Mouse (Mus musculus): ENCODE measurements around the gene Psmg3.
A peak's percentile ranks its signal among the peaks of the same experiment; 100 is the strongest.

The Psmg3 gene

DNA sequence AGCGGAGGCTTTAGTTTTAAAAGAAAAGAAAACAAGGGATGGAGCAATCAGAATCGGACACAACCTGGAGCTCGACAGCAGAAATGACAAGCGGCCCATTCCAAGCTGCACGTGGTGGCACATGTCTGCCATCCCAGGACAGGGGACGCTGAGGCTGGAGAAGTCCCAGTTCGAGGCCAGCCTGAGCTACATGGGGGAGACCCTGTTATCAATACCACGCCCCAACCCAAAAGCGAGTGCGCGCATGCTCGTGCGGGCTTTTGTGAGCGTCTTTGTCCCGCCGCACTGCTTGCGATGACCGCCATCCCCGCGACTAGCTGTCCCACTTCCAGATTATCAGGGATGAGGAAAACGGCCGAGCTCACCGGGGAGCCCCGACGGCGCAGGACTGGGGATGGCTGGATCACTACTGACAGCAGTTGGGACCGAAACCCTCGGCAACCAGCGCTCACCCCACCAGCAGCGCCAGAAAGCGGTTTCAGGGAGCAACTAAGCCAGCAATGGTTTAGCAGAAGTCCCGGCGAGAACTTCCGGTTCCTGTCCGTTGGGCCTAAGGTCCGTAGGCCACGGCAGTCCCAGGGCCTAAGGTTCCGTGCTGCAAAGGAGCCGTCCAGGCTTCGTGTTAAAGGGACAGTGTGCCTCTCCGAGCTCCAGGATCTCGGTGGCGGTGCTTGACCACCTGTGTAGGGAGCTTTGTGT lies at the start of gene Psmg3, which contains the start of gene Gm26938:
TSS of gene Psmg3 (minus strand) at position 529 of the 699 bp plus-strand sequence.
TSS of gene Gm26938 (minus strand) at position 51 of the 699 bp plus-strand sequence.
- DNase-seq (ENCODE audit: extremely low spot score): peak; percentile 97

GRCm38 (mm10) chr5:139871526-139871925 lies 44.8 kb upstream of the Psmg3 start:
- DNase-seq (ENCODE audit: extremely low spot score): no peak

- no peak for DNase-seq (ENCODE audit: extremely low spot score)
These were observed 44.2 kb upstream of the Psmg3 start for GRCm38 (mm10) chr5:139870886-139871285.

- DNase-seq (ENCODE audit: extremely low spot score): no peak
These were observed 36.1 kb upstream of the Psmg3 start for GRCm38 (mm10) chr5:139862759-139863158.

GRCm38 (mm10) chr5:139860328-139861104 lies 33.8 kb upstream of the Psmg3 start:
- DNase-seq (ENCODE audit: extremely low spot score): no peak

GRCm38 (mm10) chr5:139849626-139850320 lies 23.1 kb upstream of the Psmg3 start:
- DNase-seq (ENCODE audit: extremely low spot score): no peak

GRCm38 (mm10) chr5:139839142-139839541 lies 12.5 kb upstream of the Psmg3 start:
- DNase-seq (ENCODE audit: extremely low spot score): no peak

- peak; percentile 83 for DNase-seq (ENCODE audit: extremely low spot score)
These were observed 11.8 kb upstream of the Psmg3 start for GRCm38 (mm10) chr5:139838476-139838892.

GRCm38 (mm10) chr5:139835706-139836105 lies 9.0 kb upstream of the Psmg3 start:
- no peak for DNase-seq (ENCODE audit: extremely low spot score)

- no peak for DNase-seq (ENCODE audit: extremely low spot score)
These were observed 5.4 kb upstream of the Psmg3 start for GRCm38 (mm10) chr5:139832125-139832524.

- DNase-seq (ENCODE audit: extremely low spot score): no peak
These were observed 4.0 kb upstream of the Psmg3 start for GRCm38 (mm10) chr5:139830734-139831133.

DNA sequence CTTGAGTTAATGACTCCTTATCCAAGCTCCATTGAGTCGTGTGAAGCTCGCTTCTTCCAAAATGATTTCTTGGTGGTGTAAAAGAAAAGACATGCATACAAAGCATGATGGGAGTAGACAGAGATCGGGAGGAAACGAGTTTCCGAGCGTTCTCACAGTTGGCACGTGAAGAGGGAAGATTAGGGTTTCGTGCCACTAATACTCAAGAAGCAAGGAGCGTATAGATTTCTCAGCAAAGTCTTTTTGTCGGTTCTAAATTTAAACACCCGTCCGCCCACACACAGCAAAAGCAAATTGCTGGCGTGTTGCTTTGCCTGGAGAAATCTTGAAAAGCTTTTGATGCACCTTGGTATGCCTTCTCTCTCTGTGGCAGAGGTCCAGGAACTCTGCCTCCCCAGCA lies 2.7 kb upstream of the Psmg3 start:
- no peak for DNase-seq (ENCODE audit: extremely low spot score)

GRCm38 (mm10) chr5:139827593-139827992 lies 908 bp upstream of the Psmg3 start:
- no peak for DNase-seq (ENCODE audit: extremely low spot score)

DNA sequence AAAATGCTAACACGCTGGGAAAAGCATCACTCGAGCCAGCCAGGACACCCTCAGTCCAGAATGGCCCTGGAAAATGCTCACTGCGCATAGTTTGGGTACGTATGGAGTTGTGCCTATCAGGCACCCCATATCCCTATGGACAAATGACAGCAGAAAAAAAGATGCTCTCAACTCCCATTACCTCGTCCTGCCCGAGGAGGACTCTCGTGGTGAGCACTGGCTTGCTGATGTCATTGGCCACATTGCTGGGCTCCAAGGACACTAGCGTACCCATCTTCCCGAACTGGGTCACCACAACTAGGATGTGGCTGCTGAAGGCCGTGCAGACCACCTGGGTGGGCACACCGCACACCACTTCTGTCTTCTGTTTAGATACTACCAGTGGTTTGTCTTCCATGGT lies 738 bp downstream of the Psmg3 start:
- DNase-seq (ENCODE audit: extremely low spot score): no peak

DNA sequence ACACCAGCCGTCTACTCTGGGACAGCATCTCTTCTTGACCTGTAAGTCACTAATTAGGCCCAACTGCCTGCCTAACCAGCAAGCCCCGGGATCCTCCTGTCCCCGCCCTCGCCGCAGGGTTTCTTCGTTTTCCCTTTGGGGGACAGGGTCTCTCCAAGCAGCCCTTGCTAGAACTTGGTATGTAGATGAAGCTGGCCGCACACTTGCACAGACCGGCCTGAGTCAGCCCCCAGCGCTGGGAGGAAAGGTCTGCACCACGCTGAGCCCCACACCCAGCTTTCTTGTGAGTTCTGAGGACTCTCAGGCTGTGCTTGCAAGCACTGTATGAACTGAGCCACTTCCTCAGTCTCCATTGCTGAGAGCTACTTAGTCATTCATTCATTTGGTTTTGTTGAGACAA lies 2.2 kb downstream of the Psmg3 start:
- DNase-seq (ENCODE audit: extremely low spot score): no peak

- DNase-seq (ENCODE audit: extremely low spot score): no peak
These were observed 4.9 kb downstream of the Psmg3 start for GRCm38 (mm10) chr5:139821466-139822459.

DNA sequence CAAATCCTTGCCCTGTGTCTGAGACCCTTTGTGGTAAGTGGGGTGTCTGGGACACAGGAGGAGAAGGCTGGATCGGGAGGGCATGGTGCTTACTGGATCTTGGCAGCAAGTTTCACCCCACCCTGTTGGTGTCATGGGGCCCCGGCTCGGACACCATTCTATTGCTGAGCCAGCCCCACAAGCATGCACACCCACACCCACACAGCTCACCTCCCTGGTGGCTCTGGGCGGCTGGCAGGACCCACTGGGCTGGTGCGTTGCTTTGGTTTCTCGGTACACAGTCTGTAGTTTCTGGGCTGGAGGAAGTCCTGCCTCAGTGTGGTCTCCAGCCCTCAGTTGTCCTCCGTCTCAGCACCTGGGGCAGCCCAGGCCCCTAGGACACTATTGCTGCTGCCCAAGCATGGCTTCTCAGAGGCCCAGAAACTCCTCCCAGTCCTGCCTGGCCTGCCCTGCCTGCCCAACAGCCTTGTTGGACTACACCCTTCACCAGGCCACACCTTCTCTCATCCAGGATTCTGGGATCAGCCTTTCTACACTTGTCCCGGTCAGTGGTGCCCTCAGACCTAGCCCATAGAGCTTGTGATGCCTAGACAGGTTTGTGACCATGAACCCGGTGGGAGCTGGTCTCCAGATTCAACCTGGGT lies 7.0 kb downstream of the Psmg3 start, which contains the start of gene Tmem184a:
TSS of gene Tmem184a (minus strand) at position 380 of the 644 bp plus-strand sequence.
- no peak for DNase-seq (ENCODE audit: extremely low spot score)

DNA sequence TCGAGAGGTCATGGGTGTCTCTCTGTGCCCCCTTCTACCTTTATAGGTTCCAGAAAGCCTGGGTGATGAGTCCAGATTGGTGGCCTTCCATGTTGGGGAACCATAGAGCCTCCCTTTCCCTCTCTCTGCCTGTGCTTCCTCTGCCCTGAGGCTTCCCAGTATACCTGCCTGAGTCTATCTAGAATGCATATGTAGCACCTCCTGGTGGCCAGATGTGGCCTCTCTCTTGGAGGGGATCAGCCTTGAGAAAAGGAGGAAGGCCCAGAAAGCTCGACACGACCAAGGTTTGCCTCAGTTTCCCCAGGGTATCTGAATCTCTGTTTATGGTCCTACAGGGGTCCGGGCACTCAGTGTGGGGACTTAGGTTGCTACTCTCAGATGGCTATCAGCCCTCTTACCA lies 7.9 kb downstream of the Psmg3 start:
- DNase-seq (ENCODE audit: extremely low spot score): no peak

DNA sequence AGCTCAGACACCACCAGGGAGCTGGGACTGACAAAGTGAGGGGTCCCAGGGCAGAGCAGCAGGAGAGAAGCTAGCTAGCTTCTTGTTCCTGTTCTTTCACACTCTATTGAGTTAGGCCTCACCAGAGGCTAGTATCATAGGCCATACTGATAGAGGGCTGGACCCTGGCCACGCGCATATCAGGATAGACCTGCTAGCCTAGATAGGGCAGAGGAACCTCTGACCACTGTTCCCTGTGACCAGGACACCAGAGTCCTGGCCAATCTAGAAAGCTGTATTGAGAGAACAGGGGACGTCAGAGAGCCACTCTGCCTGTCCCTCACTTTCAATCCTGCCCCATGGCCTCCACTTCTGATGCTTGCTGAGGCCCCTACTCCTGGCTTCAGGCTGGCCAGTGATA lies 8.6 kb downstream of the Psmg3 start:
- DNase-seq (ENCODE audit: extremely low spot score): no peak

- no peak for DNase-seq (ENCODE audit: extremely low spot score)
These were observed 9.4 kb downstream of the Psmg3 start for GRCm38 (mm10) chr5:139817292-139817691.

GRCm38 (mm10) chr5:139816445-139816844 lies 10.2 kb downstream of the Psmg3 start:
- no peak for DNase-seq (ENCODE audit: extremely low spot score)

Data from embryo, embryonic 9.5 days (tissue).